Mouse (Mus musculus) gonadal fat pad, adult 2 months (tissue): ENCODE measurements around the gene Gm10800. TPM values are rescaled to one million over a fixed set of nuclear protein-coding genes. Genes with fewer than 3 reads are reported as not detected.
"Not testable (repeated sequence)": the region's sequence is repeated elsewhere in the genome, so short reads cannot be mapped to it uniquely, and the experiment has no call there.

Experiments
- DNase-seq: peaks from one replicate; pipeline ENCODE4 v3.0.0-alpha.2; 2012; ENCODE audit warnings: low read depth
- polyA plus RNA-seq: library from polyadenylated mRNA; depleted of rRNA; stranded (reverse); fragments of >200 nt; gene quantifications from 2 replicates; pipeline ENCODE4 v1.2.3, GENCODE M21; 2012; rRNA removed

The Gm10800 gene
- not detected in 2 replicates for polyA plus RNA-seq

GRCm38 (mm10) chr2:98667201-98667600 lies at the start of gene Gm10800:
TSS of gene Gm10800 (minus strand) at chr2:98667301.
- not testable (repeated sequence) for DNase-seq

- no peak for DNase-seq
Measured at GRCm38 (mm10) chr2:98697533-98697932, 30.4 kb upstream of the Gm10800 start.

- not testable (repeated sequence) for DNase-seq
Measured at GRCm38 (mm10) chr2:98661937-98662336, 5.2 kb downstream of the Gm10800 start, which contains the start of gene Gm10801. TSS of gene Gm10801 (plus strand) at chr2:98662237.

Other genes starting within 250 kb of the Gm10800 start
- not detected in 2 replicates for gene Gm10801, start 5.1 kb downstream of the Gm10800 start, polyA plus RNA-seq